Mouse (Mus musculus): ENCODE measurements around the gene Arntl. TPM values are rescaled to one million over a fixed set of nuclear protein-coding genes. Genes with fewer than 3 reads are reported as not detected.
"Not testable (repeated sequence)": the region's sequence is repeated elsewhere in the genome, so short reads cannot be mapped to it uniquely, and the experiment has no call there.

Gene Arntl
- polyA plus RNA-seq, 1 experiment from 2014 or later: 5.3 TPM

- no peak for TF ChIP-seq CTCF (IDR thresholded peaks at IDR 0.05; ENCODE audit: low read depth)
- Histone ChIP-seq H3K4me3 (ENCODE audit: low read depth, low read length) (no peak overlapping the region), H3K27me3 (replicated peaks; ENCODE audit: control insufficient read depth, insufficient read depth, low read length) (no peaks in the 10 kb centered on the region), H3K4me1 (replicated peaks; ENCODE audit: control insufficient read depth, insufficient read depth, low read length) (no peaks in the 10 kb centered on the region), H3K4me2 (replicated peaks; ENCODE audit: low read depth) (no peak overlapping the region), H3K36me3 (ENCODE audit: control insufficient read depth, insufficient read depth) (no peaks in the 10 kb centered on the region), H3K27ac (ENCODE audit: low read depth, low read length) (no peak overlapping the region), H3K9me3 (ENCODE audit: control insufficient read depth) (no peaks in the 10 kb centered on the region), H3K9ac (ENCODE audit: low read depth, low read length) (no peak overlapping the region)
- 82% methylated on average over 21 of the region's 21 CpGs for WGBS
- no peak for ATAC-seq
Observed at GRCm38 (mm10) chr7:113260321-113261167, 53.3 kb downstream of the Arntl start.

- Histone ChIP-seq H3K9me3 (ENCODE audit: control insufficient read depth) (no peaks in the 10 kb centered on the region), H3K4me3 (ENCODE audit: low read depth, low read length) (no peak overlapping the region), H3K27me3 (replicated peaks; ENCODE audit: control insufficient read depth, insufficient read depth, low read length) (no peaks in the 10 kb centered on the region), H3K36me3 (ENCODE audit: control insufficient read depth, insufficient read depth) (no peaks in the 10 kb centered on the region), H3K9ac (ENCODE audit: low read depth, low read length) (no peak overlapping the region), H3K4me2 (replicated peaks; ENCODE audit: low read depth) (no peak overlapping the region), H3K27ac (ENCODE audit: low read depth, low read length) (no peak overlapping the region), H3K4me1 (replicated peaks; ENCODE audit: control insufficient read depth, insufficient read depth, low read length) (no peaks in the 10 kb centered on the region)
- 37% methylated on average over 3 of the region's 3 CpGs for WGBS
- TF ChIP-seq CTCF (IDR thresholded peaks at IDR 0.05; ENCODE audit: low read depth): no peak
- ATAC-seq: no peak
Observed at GRCm38 (mm10) chr7:113261690-113262089, 54.4 kb downstream of the Arntl start.

GRCm38 (mm10) chr7:113262510-113263467, 55.5 kb downstream of the Arntl start:
- not testable (repeated sequence) for H3K9me3 ChIP-seq (ENCODE audit: control insufficient read depth); H3K4me2 ChIP-seq (replicated peaks; ENCODE audit: low read depth); H3K27ac ChIP-seq (ENCODE audit: low read depth, low read length); H3K27me3 ChIP-seq (replicated peaks; ENCODE audit: control insufficient read depth, insufficient read depth, low read length); H3K36me3 ChIP-seq (ENCODE audit: control insufficient read depth, insufficient read depth); H3K4me3 ChIP-seq (ENCODE audit: low read depth, low read length); H3K9ac ChIP-seq (ENCODE audit: low read depth, low read length); ATAC-seq; H3K4me1 ChIP-seq (replicated peaks; ENCODE audit: control insufficient read depth, insufficient read depth, low read length)
- WGBS: 45% methylated on average over 14 of the region's 14 CpGs

GRCm38 (mm10) chr7:113263990-113264389, 56.7 kb downstream of the Arntl start:
- Histone ChIP-seq H3K4me3 (ENCODE audit: low read depth, low read length) (no peak overlapping the region), H3K9me3 (ENCODE audit: control insufficient read depth) (no peaks in the 10 kb centered on the region), H3K4me1 (replicated peaks; ENCODE audit: control insufficient read depth, insufficient read depth, low read length) (no peaks in the 10 kb centered on the region), H3K27ac (ENCODE audit: low read depth, low read length) (no peak overlapping the region), H3K4me2 (replicated peaks; ENCODE audit: low read depth) (no peak overlapping the region), H3K27me3 (replicated peaks; ENCODE audit: control insufficient read depth, insufficient read depth, low read length) (no peaks in the 10 kb centered on the region), H3K9ac (ENCODE audit: low read depth, low read length) (no peak overlapping the region), H3K36me3 (ENCODE audit: control insufficient read depth, insufficient read depth) (no peaks in the 10 kb centered on the region)
- 96% methylated on average over 1 of the region's 1 CpGs for WGBS
- TF ChIP-seq CTCF (IDR thresholded peaks at IDR 0.05; ENCODE audit: low read depth): no peak
- no peak for ATAC-seq

GRCm38 (mm10) chr7:113268287-113268686, 61.0 kb downstream of the Arntl start:
- WGBS: 69% methylated on average over 9 of the region's 9 CpGs
- H3K4me2 ChIP-seq (replicated peaks; ENCODE audit: low read depth): no peak overlapping the region
- peak; percentile 86 for TF ChIP-seq CTCF (IDR thresholded peaks at IDR 0.05; ENCODE audit: low read depth)
- H3K9ac ChIP-seq (ENCODE audit: low read depth, low read length): no peak overlapping the region
- H3K4me1 ChIP-seq (replicated peaks; ENCODE audit: control insufficient read depth, insufficient read depth, low read length): no peaks in the 10 kb centered on the region; the same call in 1 of the 2 replicates
- peak; percentile 65 for ATAC-seq
- H3K4me3 ChIP-seq (ENCODE audit: low read depth, low read length): no peak overlapping the region
- no peaks in the 10 kb centered on the region for H3K36me3 ChIP-seq (ENCODE audit: control insufficient read depth, insufficient read depth)
- no peak overlapping the region for H3K27ac ChIP-seq (ENCODE audit: low read depth, low read length)
- no peaks in the 10 kb centered on the region for H3K27me3 ChIP-seq (replicated peaks; ENCODE audit: control insufficient read depth, insufficient read depth, low read length)
- H3K9me3 ChIP-seq (ENCODE audit: control insufficient read depth): no peaks in the 10 kb centered on the region

GRCm38 (mm10) chr7:113269081-113269480, 61.8 kb downstream of the Arntl start:
- TF ChIP-seq CTCF (IDR thresholded peaks at IDR 0.05; ENCODE audit: low read depth): no peak
- no peaks in the 10 kb centered on the region for H3K36me3 ChIP-seq (ENCODE audit: control insufficient read depth, insufficient read depth)
- no peak overlapping the region for H3K4me2 ChIP-seq (replicated peaks; ENCODE audit: low read depth)
- no peaks in the 10 kb centered on the region; the same call in 1 of the 2 replicates for H3K4me1 ChIP-seq (replicated peaks; ENCODE audit: control insufficient read depth, insufficient read depth, low read length)
- no peaks in the 10 kb centered on the region for H3K9me3 ChIP-seq (ENCODE audit: control insufficient read depth)
- H3K27ac ChIP-seq (ENCODE audit: low read depth, low read length): no peak overlapping the region
- no peaks in the 10 kb centered on the region for H3K27me3 ChIP-seq (replicated peaks; ENCODE audit: control insufficient read depth, insufficient read depth, low read length)
- 0 out of 2 replicates have a peak overlapping the region, but pooled peaks have one; percentile 1 for H3K9ac ChIP-seq (ENCODE audit: low read depth, low read length)
- no peak overlapping the region for H3K4me3 ChIP-seq (ENCODE audit: low read depth, low read length)
- ATAC-seq: no peak

Data from intestine, postnatal 0 days (tissue).